9 mouse cellular contexts compared by ENCODE assay signal in the genomic region with DNA sequence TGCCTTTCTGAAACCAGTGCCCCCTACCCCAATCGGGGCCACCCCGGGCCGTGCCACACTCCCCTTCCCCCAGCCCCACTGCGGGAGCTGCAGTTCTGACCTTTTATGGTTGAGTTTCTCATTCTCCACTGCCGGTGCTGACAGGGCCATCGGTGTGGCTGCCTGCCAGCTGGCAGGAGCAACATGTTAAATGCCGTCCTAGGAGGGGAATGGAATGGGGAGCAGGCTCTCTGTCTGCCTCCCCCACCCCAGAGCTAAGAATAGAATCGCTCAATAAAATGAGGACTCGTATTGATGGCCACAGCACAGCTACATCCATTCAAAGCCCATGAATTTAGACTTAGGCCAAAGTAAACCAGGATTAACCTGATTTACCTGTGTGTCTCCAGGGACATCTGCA.
DNase-seq lines count a peak whose midpoint lies in the region; ATAC-seq and TF ChIP-seq lines count a peak whose summit lies in the region.
"Had no signal": no experiment of that assay in that cellular context is flagged by ENCODE, and none has a peak within 500 bp of the region (broad histone marks: within the 10 kb centered on the region; RNA-seq: fewer than 3 reads in every experiment).

No protein-coding gene starts in this region.

- H3K27me3 ChIP-seq in intestine, embryonic 16.5 days (replicated peaks; ENCODE audit: control insufficient read depth, insufficient read depth, low read length): no peaks in the 10 kb centered on the region
- H3K27me3 ChIP-seq in liver, postnatal 0 days (ENCODE audit: insufficient read depth, low read length): no peaks in the 10 kb centered on the region
- no peaks in the 10 kb centered on the region for H3K27me3 ChIP-seq in stomach, postnatal 0 days (ENCODE audit: control insufficient read depth, insufficient read depth, low read length)

- no peak overlapping the region for H3K9ac ChIP-seq in intestine, embryonic 16.5 days (ENCODE audit: low read depth, low read length)
- no peak overlapping the region for H3K9ac ChIP-seq in liver, postnatal 0 days (replicated peaks)
- peak overlapping the region; percentile 38; the same call in 1 of the 2 replicates for H3K9ac ChIP-seq in stomach, postnatal 0 days (ENCODE audit: low read length)

- no peak for TF ChIP-seq EP300 in liver, postnatal 0 days (IDR thresholded peaks at IDR 0.05; ENCODE audit: low read depth)
- no peak for TF ChIP-seq EP300 in stomach, postnatal 0 days (optimal IDR thresholded peaks at IDR 0.05)

- 23% methylated on average over 9 of the region's 9 CpGs for WGBS in intestine, embryonic 16.5 days
- WGBS in liver, postnatal 0 days (ENCODE audit: insufficient replicate concordance): 45% methylated on average over 9 of the region's 9 CpGs
- WGBS in stomach, postnatal 0 days: 10% methylated on average over 9 of the region's 9 CpGs

- DNase-seq in right cerebral cortex, postnatal 4 days: peak; percentile 33
- no peak for DNase-seq in right cerebral cortex, postnatal 36 days (ENCODE audit: low spot score in 2 of 2)
- DNase-seq in gastrocnemius, postnatal 25 days: peak; percentile 71
- DNase-seq in liver, postnatal 0 days: peak; percentile 83
- DNase-seq in stomach, postnatal 0 days (ENCODE audit: low spot score): peak; percentile 63
- no peak for DNase-seq in thymus, postnatal 4 days
- DNase-seq in B cell, adult 2 months: no peak

- no peaks in the 10 kb centered on the region for H3K9me3 ChIP-seq in intestine, embryonic 16.5 days (ENCODE audit: control insufficient read depth, low read length)
- no peaks in the 10 kb centered on the region for H3K9me3 ChIP-seq in liver, postnatal 0 days (ENCODE audit: low read length)
- H3K9me3 ChIP-seq in stomach, postnatal 0 days (ENCODE audit: control insufficient read depth, low read length): no peaks in the 10 kb centered on the region

- H3K4me3 ChIP-seq in intestine, embryonic 16.5 days (ENCODE audit: low read length): no peak overlapping the region
- H3K4me3 ChIP-seq in liver, postnatal 0 days (ENCODE audit: low read depth, low read length): no peak overlapping the region
- no peak overlapping the region for H3K4me3 ChIP-seq in stomach, postnatal 0 days (ENCODE audit: low read depth, low read length)

- no peak overlapping the region for H3K4me2 ChIP-seq in intestine, embryonic 16.5 days (ENCODE audit: low read depth, low read length)
- H3K4me2 ChIP-seq in liver, postnatal 0 days (ENCODE audit: low read depth, low read length): peak overlapping the region; percentile 16; the same call in 1 of the 2 replicates
- H3K4me2 ChIP-seq in stomach, postnatal 0 days (replicated peaks; ENCODE audit: low read depth): no peak overlapping the region

- peak; percentile 77 for ATAC-seq in intestine, embryonic 16.5 days
- peak; percentile 84 for ATAC-seq in liver, postnatal 0 days
- ATAC-seq in stomach, postnatal 0 days (ENCODE audit: low FRiP score, low TSS enrichment): peak; percentile 66; the same call in 1 of the 2 replicates

- H3K36me3 ChIP-seq in intestine, embryonic 16.5 days (ENCODE audit: control insufficient read depth, insufficient read depth, low read length): peaks cover 13% of the 10 kb centered on the region; the same call in 1 of the 2 replicates
- 0 out of 2 replicates have a peak, but pooled peaks cover 3% of the 10 kb centered on the region for H3K36me3 ChIP-seq in liver, postnatal 0 days (replicated peaks; ENCODE audit: insufficient read depth, low read length)
- H3K36me3 ChIP-seq in stomach, postnatal 0 days (ENCODE audit: control insufficient read depth, insufficient read depth, low read length): peaks cover 7% of the 10 kb centered on the region; the same call in 1 of the 2 replicates

- TF ChIP-seq CTCF in liver, postnatal 0 days (IDR thresholded peaks at IDR 0.05; ENCODE audit: low read depth): no peak
- no peak for TF ChIP-seq CTCF in stomach, postnatal 0 days (IDR thresholded peaks at IDR 0.05; ENCODE audit: low read depth)

- H3K27ac ChIP-seq in intestine, embryonic 16.5 days (ENCODE audit: low read length): peak overlapping the region; percentile 82
- peak overlapping the region; percentile 40; the same call in 1 of the 2 replicates for H3K27ac ChIP-seq in liver, postnatal 0 days (ENCODE audit: low read depth)
- peak overlapping the region; percentile 90 for H3K27ac ChIP-seq in stomach, postnatal 0 days (replicated peaks)
- H3K27ac ChIP-seq: macrophage had no signal

- H3K4me1 ChIP-seq in intestine, embryonic 16.5 days (ENCODE audit: control insufficient read depth, insufficient read depth, low read length): peaks cover 48% of the 10 kb centered on the region
- H3K4me1 ChIP-seq in liver, postnatal 0 days (ENCODE audit: insufficient read depth): peaks cover 37% of the 10 kb centered on the region
- H3K4me1 ChIP-seq in stomach, postnatal 0 days (replicated peaks; ENCODE audit: control insufficient read depth, insufficient read depth): 0 out of 2 replicates have a peak, but pooled peaks cover 2% of the 10 kb centered on the region

Comparison
In these comparisons a context has a peak if more than half of its experiments do, and no peak if none do; other contexts are left out.
1. DNase-seq: peak in right cerebral cortex, postnatal 4 days (single experiment), gastrocnemius, postnatal 25 days (single experiment), liver, postnatal 0 days (single experiment) and stomach, postnatal 0 days (single experiment); none in right cerebral cortex, postnatal 36 days (0 of 2), thymus, postnatal 4 days (single experiment) and B cell, adult 2 months (0 of 2).
2. H3K27ac ChIP-seq: peak in every context shown above with its lines; median percentile 90 in stomach, postnatal 0 days; 82 in intestine, embryonic 16.5 days; 40 in liver, postnatal 0 days.
3. Peak in every context shown above with its lines, with median percentiles within 50 percentile points of each other: ATAC-seq.